Mouse (Mus musculus) C2C12 (cell line): ENCODE measurements around the gene Eva1c. TPM values are rescaled to one million over a fixed set of nuclear protein-coding genes. Genes with fewer than 3 reads are reported as not detected.

Experiments used
- H3K27me3 ChIP-seq: one replicate; pipeline ENCODE4 v1.6.1; 2011; ENCODE audit not compliant: control insufficient read depth, insufficient read depth, insufficient read length
- H3K36me3 ChIP-seq: one replicate; pipeline ENCODE4 v1.6.1; 2011; ENCODE audit not compliant: control insufficient read depth, insufficient read depth
- H3K4me3 ChIP-seq: one replicate; pipeline ENCODE4 v1.5.1; 2011; ENCODE audit warnings: mild to moderate bottlenecking, control low read depth; ENCODE audit not compliant: poor library complexity, insufficient read depth, severe bottlenecking
- H3K79me2 ChIP-seq: one replicate; pipeline ENCODE4 v1.6.1; 2011; ENCODE audit not compliant: control insufficient read depth, insufficient read depth
- H3K79me3 ChIP-seq: one replicate; pipeline ENCODE4 v1.6.1; 2011; ENCODE audit warnings: low read depth, control low read depth
- H3ac ChIP-seq: one replicate; pipeline ENCODE3; 2011; ENCODE audit warnings: low read depth; ENCODE audit not compliant: control insufficient read depth, insufficient read length
- CEBPB ChIP-seq: IDR thresholded peaks from one replicate; pipeline ENCODE4 v1.6.1; 2011; ENCODE audit warnings: low read depth, mild to moderate bottlenecking, control low read depth, moderate library complexity
- CTCF ChIP-seq: IDR thresholded peaks from one replicate; pipeline ENCODE4 v1.5.1; 2011; ENCODE audit not compliant: control insufficient read depth, insufficient read depth, insufficient read length
- FOSL1 ChIP-seq: IDR thresholded peaks from one replicate; pipeline ENCODE4 v1.8.0; 2011; ENCODE audit warnings: mild to moderate bottlenecking, low read length; ENCODE audit not compliant: poor library complexity, insufficient read depth, severe bottlenecking
- MAX ChIP-seq: IDR thresholded peaks from one replicate; pipeline ENCODE4 v1.6.1; 2011; ENCODE audit warnings: mild to moderate bottlenecking, control low read depth
- MYOD1 ChIP-seq: IDR thresholded peaks from one replicate; pipeline ENCODE4 v1.6.1; 2011; ENCODE audit warnings: low read depth; ENCODE audit not compliant: control insufficient read depth, insufficient read length
- MYOG ChIP-seq: IDR thresholded peaks from one replicate; pipeline ENCODE4 v1.6.1; 2011; ENCODE audit not compliant: control insufficient read depth, insufficient read length; ENCODE audit errors: extremely low read depth
- USF1 ChIP-seq: IDR thresholded peaks from one replicate; pipeline ENCODE4 v1.6.1; 2011; ENCODE audit warnings: low read depth, mild to moderate bottlenecking, control low read depth, moderate library complexity
- polyA plus RNA-seq: library from polyadenylated mRNA; unstranded; fragments of >200 nt; fragmentation: generic; extraction: Trizol; gene quantifications from one replicate; pipeline ENCODE4 v1.2.1, GENCODE M21; 2012; ENCODE audit warnings: missing spikeins

The Eva1c gene
- polyA plus RNA-seq, 1 experiment = 21.5 TPM

DNA sequence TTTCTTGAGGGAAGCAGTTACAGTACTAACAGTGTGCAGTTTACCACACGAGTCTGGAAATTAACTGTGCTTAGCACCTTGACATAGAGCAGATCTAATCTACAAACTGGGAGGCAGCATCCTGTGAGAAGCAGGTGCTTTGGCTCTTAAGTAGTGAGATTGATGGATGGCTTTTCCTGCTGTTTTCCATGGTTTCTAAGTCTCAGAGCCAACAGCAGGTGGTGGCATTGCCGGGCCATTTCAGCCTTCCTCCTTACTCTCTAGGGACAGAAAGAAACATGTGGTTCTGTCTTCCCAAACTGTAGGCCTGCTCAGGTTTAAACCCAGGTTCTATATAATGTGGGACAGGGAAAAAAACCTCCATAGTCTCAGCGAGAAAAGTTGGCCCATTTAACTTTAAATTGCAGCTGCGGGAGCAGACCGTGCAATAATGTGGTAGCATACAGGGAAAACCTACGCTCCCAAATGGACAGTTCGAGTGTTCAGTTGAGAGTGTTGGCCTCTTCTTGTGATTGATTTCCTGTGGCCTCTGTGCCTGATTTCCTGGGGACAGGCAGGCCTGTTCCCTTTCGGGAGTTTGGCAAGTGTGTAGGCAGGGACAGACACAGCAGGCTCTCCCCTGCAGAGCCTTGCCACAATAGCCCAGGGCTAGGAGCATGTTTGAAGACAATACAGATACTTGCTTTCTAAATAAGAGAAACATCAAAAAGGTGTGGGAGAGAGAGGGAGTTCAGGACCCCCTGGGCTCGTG is 6.7 kb downstream of the Eva1c start:
- H3K79me2 ChIP-seq = peaks cover 72% of the 10 kb centered on the region
- H3K4me3 ChIP-seq = no peak overlapping the region
- no peak for TF ChIP-seq MAX
- peak; percentile 20 for TF ChIP-seq MYOD1
- TF ChIP-seq USF1 = no peak
- no peak for TF ChIP-seq CTCF
- TF ChIP-seq CEBPB = no peak
- no peak for TF ChIP-seq MYOG
- TF ChIP-seq FOSL1 = no peak
- H3K27me3 ChIP-seq = no peaks in the 10 kb centered on the region
- peaks cover 20% of the 10 kb centered on the region for H3K36me3 ChIP-seq
- H3K79me3 ChIP-seq = peaks cover 27% of the 10 kb centered on the region
- peak overlapping the region; percentile 16 for H3ac ChIP-seq

DNA sequence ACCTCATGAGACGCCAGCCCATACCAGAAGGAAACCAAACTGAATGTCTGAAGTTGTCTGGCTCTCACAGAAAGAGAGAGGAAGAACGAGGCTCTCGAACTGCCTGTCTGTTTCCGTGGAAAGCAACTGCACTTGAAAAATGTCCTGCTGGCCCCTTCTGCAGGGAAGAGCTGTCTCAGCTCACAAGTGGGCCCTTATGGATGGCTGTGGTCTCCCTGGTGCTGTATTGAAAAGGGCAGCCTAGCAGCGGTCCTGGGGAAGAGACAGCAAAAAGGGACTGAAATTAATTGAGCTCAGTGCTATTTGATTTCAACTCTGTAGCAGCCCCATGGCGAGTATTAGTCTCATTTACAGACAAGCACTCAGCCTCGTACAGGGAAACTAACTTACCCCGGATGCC is 10.9 kb downstream of the Eva1c start:
- TF ChIP-seq USF1 (no peak), CTCF (no peak), FOSL1 (no peak), MYOG (no peak), MAX (no peak), MYOD1 (no peak), CEBPB (no peak)
- Histone ChIP-seq H3K4me3 (no peak overlapping the region), H3ac (no peak overlapping the region), H3K79me2 (peaks cover 88% of the 10 kb centered on the region), H3K27me3 (no peaks in the 10 kb centered on the region), H3K36me3 (peaks cover 27% of the 10 kb centered on the region), H3K79me3 (peaks cover 25% of the 10 kb centered on the region)

DNA sequence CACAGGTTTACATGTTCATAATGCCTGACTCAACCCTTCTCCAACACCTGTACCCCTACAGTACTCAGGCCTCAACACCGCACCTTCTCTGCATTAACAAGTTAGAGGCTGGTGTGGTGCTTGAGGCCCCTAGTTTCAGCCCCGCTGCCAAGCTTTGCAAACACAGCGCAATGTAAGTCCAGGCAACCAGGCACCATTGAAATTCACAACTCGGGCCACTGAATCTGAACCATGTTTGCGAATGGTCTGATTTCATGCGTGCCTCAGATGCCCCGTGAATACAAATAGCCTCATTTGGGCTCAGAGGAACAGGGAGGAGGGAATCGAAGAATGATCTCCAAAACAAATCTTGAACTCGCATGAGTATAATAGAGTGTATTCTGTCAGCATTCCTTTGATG is 15.6 kb downstream of the Eva1c start:
- Histone ChIP-seq H3K4me3 (no peak overlapping the region), H3K79me2 (peaks cover 86% of the 10 kb centered on the region), H3K27me3 (no peaks in the 10 kb centered on the region), H3ac (no peak overlapping the region), H3K36me3 (peaks cover 25% of the 10 kb centered on the region), H3K79me3 (peaks cover 32% of the 10 kb centered on the region)
- TF ChIP-seq USF1 (no peak), MYOD1 (no peak), CEBPB (no peak), MAX (no peak), FOSL1 (no peak), MYOG (no peak), CTCF (no peak)

DNA sequence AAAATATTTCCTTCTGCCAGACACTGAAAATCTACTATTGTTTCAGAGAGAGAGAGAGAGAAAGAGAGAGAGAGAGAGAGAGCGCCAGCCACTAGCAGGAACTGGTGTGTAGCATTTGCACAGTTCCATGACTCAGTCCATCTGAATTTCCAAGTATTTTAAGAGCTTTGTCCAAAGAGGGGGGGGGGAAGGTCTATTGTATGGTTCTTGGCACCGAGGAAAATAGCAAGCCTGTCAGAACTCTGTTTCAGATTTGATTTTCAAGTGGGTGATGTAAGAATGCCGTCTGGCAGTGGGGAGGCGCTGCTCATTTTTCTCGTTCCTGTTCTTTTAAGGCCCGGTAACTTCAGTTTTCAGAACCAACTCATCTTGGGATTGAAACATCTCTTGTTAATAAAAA is 18.5 kb downstream of the Eva1c start:
- Histone ChIP-seq H3K79me2 (peaks cover 80% of the 10 kb centered on the region), H3K79me3 (peaks cover 25% of the 10 kb centered on the region), H3K4me3 (no peak overlapping the region), H3ac (no peak overlapping the region), H3K36me3 (peaks cover 14% of the 10 kb centered on the region), H3K27me3 (no peaks in the 10 kb centered on the region)
- no peak for TF ChIP-seq MYOD1
- no peak for TF ChIP-seq MYOG
- TF ChIP-seq MAX = no peak
- no peak for TF ChIP-seq FOSL1
- no peak for TF ChIP-seq CTCF

DNA sequence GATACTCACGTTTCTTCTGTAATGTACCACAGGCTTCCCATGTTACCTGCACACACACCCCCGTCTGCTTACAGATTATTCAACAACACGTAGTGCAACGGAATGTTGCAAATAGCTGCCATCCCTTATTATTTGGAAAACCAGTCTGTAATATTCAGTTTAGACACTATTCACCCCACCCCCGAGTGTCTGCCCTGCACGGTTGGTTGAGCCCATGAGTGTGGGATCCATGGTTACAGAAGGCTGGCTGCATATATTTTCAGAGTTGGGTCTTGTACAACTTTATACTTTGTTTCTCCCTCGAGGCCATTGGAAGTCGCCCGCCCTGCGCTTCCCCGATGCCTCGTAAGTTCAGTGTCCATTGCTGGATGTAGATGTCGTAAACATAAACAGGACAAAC is 19.1 kb downstream of the Eva1c start:
- H3ac ChIP-seq = no peak overlapping the region
- no peak overlapping the region for H3K4me3 ChIP-seq
- H3K79me3 ChIP-seq = peaks cover 27% of the 10 kb centered on the region
- no peak for TF ChIP-seq MYOD1
- TF ChIP-seq CEBPB = no peak
- no peak for TF ChIP-seq MYOG
- no peak for TF ChIP-seq MAX
- TF ChIP-seq USF1 = no peak
- no peak for TF ChIP-seq FOSL1
- no peak for TF ChIP-seq CTCF
- peaks cover 75% of the 10 kb centered on the region for H3K79me2 ChIP-seq
- H3K36me3 ChIP-seq = peaks cover 14% of the 10 kb centered on the region
- no peaks in the 10 kb centered on the region for H3K27me3 ChIP-seq
